ENCODE assay signal across 7 mouse cellular contexts in genomic region chr10:39170706-39171105, GRCm38 (mm10). TPM values are rescaled to one million over a fixed set of nuclear protein-coding genes. Genes with fewer than 3 reads are reported as not detected.
DNase-seq lines count a peak whose midpoint lies in the region; ATAC-seq and TF ChIP-seq lines count a peak whose summit lies in the region.

No protein-coding gene starts in this region.

- no peak for DNase-seq in neural tube, embryonic 11.5 days (ENCODE audit: low spot score)
- DNase-seq in neural tube, embryonic 10.5 days (ENCODE audit: extremely low spot score, low spot score) = no peak
- no peak for DNase-seq in forebrain, postnatal 0 days
- peak; percentile 50 for DNase-seq in thymus, postnatal 4 days
- DNase-seq in adipocyte (ENCODE audit: low spot score) = no peak
- DNase-seq in urinary bladder, postnatal 36 days (ENCODE audit: low spot score in 2 of 2) = no peak

- ATAC-seq in neural tube, embryonic 11.5 days (ENCODE audit: insufficient read depth, low FRiP score, low TSS enrichment) = peak; percentile 10; the same call in 1 of the 2 replicates
- ATAC-seq in forebrain, postnatal 0 days = no peak
- no peak for ATAC-seq in liver, embryonic 12.5 days

- peak overlapping the region; percentile 21 for H3K4me2 ChIP-seq in neural tube, embryonic 11.5 days (ENCODE audit: low read depth)
- H3K4me2 ChIP-seq in forebrain, postnatal 0 days (ENCODE audit: low read depth) = peak overlapping the region; percentile 57
- peak overlapping the region; percentile 75 for H3K4me2 ChIP-seq in liver, embryonic 12.5 days

- WGBS in neural tube, embryonic 11.5 days = 11% methylated on average over 6 of the region's 6 CpGs
- 4% methylated on average over 6 of the region's 6 CpGs for WGBS in forebrain, postnatal 0 days
- 13% methylated on average over 6 of the region's 6 CpGs for WGBS in liver, embryonic 12.5 days (ENCODE audit: insufficient replicate concordance)

- H3K4me3 ChIP-seq in neural tube, embryonic 11.5 days (ENCODE audit: low read depth, low read length) = no peak overlapping the region
- no peak overlapping the region for H3K4me3 ChIP-seq in forebrain, postnatal 0 days (ENCODE audit: low read depth, low read length)
- peak overlapping the region; percentile 55; the same call in 1 of the 2 replicates for H3K4me3 ChIP-seq in liver, embryonic 12.5 days

- H3K9me3 ChIP-seq in neural tube, embryonic 11.5 days (ENCODE audit: control insufficient read depth, low read length) = no peaks in the 10 kb centered on the region
- H3K9me3 ChIP-seq in forebrain, postnatal 0 days (ENCODE audit: low read length) = no peaks in the 10 kb centered on the region
- H3K9me3 ChIP-seq in liver, embryonic 12.5 days (replicated peaks) = no peaks in the 10 kb centered on the region

- no peak for TF ChIP-seq CTCF in forebrain, postnatal 0 days (IDR thresholded peaks at IDR 0.05; ENCODE audit: low read depth)

- no peak overlapping the region for H3K27ac ChIP-seq in neural tube, embryonic 11.5 days (ENCODE audit: low read depth, low read length)
- peak overlapping the region; percentile 23; the same call in 1 of the 2 replicates for H3K27ac ChIP-seq in forebrain, postnatal 0 days (ENCODE audit: low read depth, low read length)
- no peak overlapping the region for H3K27ac ChIP-seq in liver, embryonic 12.5 days

- H3K27me3 ChIP-seq in neural tube, embryonic 11.5 days (ENCODE audit: control insufficient read depth, insufficient read depth, low read length) = no peaks in the 10 kb centered on the region
- H3K27me3 ChIP-seq in forebrain, postnatal 0 days (ENCODE audit: insufficient read depth, low read length) = no peaks in the 10 kb centered on the region
- H3K27me3 ChIP-seq in liver, embryonic 12.5 days (replicated peaks) = peaks cover 43% of the 10 kb centered on the region

- H3K36me3 ChIP-seq in neural tube, embryonic 11.5 days (ENCODE audit: control insufficient read depth, insufficient read depth, low read length) = no peaks in the 10 kb centered on the region
- H3K36me3 ChIP-seq in forebrain, postnatal 0 days (ENCODE audit: insufficient read depth) = no peaks in the 10 kb centered on the region
- no peaks in the 10 kb centered on the region for H3K36me3 ChIP-seq in liver, embryonic 12.5 days

- H3K4me1 ChIP-seq in neural tube, embryonic 11.5 days (ENCODE audit: control insufficient read depth, insufficient read depth, low read length) = peaks cover 3% of the 10 kb centered on the region; the same call in 1 of the 2 replicates
- peaks cover 36% of the 10 kb centered on the region for H3K4me1 ChIP-seq in forebrain, postnatal 0 days (ENCODE audit: insufficient read depth)
- peaks cover 22% of the 10 kb centered on the region for H3K4me1 ChIP-seq in liver, embryonic 12.5 days

- H3K9ac ChIP-seq in neural tube, embryonic 11.5 days (ENCODE audit: low read length) = peak overlapping the region; percentile 8; the same call in 1 of the 2 replicates
- H3K9ac ChIP-seq in forebrain, postnatal 0 days = 0 out of 2 replicates have a peak overlapping the region, but pooled peaks have one; percentile 35
- H3K9ac ChIP-seq in liver, embryonic 12.5 days = no peak overlapping the region

RNA-seq across cellular contexts. Expression of gene Ccn6, which starts 7.1 kb away (rescaled TPM):
- polyA plus RNA-seq in neural tube, embryonic 11.5 days (2014; fragmentation: Nextera tagmentation; extraction: Ambion mirVana) = 0.56 and 0.58 TPM in 2 replicates
- 1.9 TPM in 1 of 2 replicates, not detected in the other for total RNA-seq in forebrain, postnatal 0 days (2014; rRNA removed)
- 0.18 and 0.21 TPM in 2 replicates for polyA plus RNA-seq in forebrain, postnatal 0 days (2015; fragmentation: Nextera tagmentation; extraction: Ambion mirVana)
- polyA plus RNA-seq in liver, embryonic 12.5 days (2016; fragmentation: Nextera tagmentation; extraction: Ambion mirVana) = not detected in 2 replicates

RNA-seq across cellular contexts. Expression of gene Tube1, which starts 36.9 kb away (rescaled TPM):
- polyA plus RNA-seq in neural tube, embryonic 11.5 days (2014; fragmentation: Nextera tagmentation; extraction: Ambion mirVana) = 22.2 and 25.5 TPM in 2 replicates
- total RNA-seq in forebrain, postnatal 0 days (2014; rRNA removed) = 7.6 and 8.2 TPM in 2 replicates
- polyA plus RNA-seq in forebrain, postnatal 0 days (2015; fragmentation: Nextera tagmentation; extraction: Ambion mirVana) = 3.0 and 3.7 TPM in 2 replicates
- 8.6 and 9.0 TPM in 2 replicates for polyA plus RNA-seq in liver, embryonic 12.5 days (2016; fragmentation: Nextera tagmentation; extraction: Ambion mirVana)

RNA-seq across cellular contexts. Expression of gene Fam229b, which starts 37.0 kb away (rescaled TPM):
- polyA plus RNA-seq in neural tube, embryonic 11.5 days (2014; fragmentation: Nextera tagmentation; extraction: Ambion mirVana) = 11.8 and 13.6 TPM in 2 replicates
- total RNA-seq in forebrain, postnatal 0 days (2014; rRNA removed) = 25.8 and 26.1 TPM in 2 replicates
- polyA plus RNA-seq in forebrain, postnatal 0 days (2015; fragmentation: Nextera tagmentation; extraction: Ambion mirVana) = 43.1 and 47.3 TPM in 2 replicates
- 1.6 and 1.9 TPM in 2 replicates for polyA plus RNA-seq in liver, embryonic 12.5 days (2016; fragmentation: Nextera tagmentation; extraction: Ambion mirVana)

Comparison
In these comparisons a context has a peak if more than half of its experiments do, and no peak if none do; other contexts are left out.
1. H3K4me2 ChIP-seq: peak in every context shown above with its lines; median percentile 75 in liver, embryonic 12.5 days; 57 in forebrain, postnatal 0 days; 21 in neural tube, embryonic 11.5 days.